Mouse (Mus musculus) spleen, adult 2 months (tissue): ENCODE data around the gene Lhx4. TPM values are rescaled to one million over a fixed set of nuclear protein-coding genes. Genes with fewer than 3 reads are reported as not detected.

ENCODE experiments used
- DNase-seq, 2 experiments: peaks; one replicate each; pipeline versions ENCODE4 v3.0.0 to v3.0.0-alpha.2; 2012 to 2021; ENCODE audit warnings: low spot score in 2 of 2, low read depth in 1 of 2
- H3K27ac ChIP-seq: fragments of 200-500 bp; 2 replicates; pipeline ENCODE4 v1.5.1; 2012; ENCODE audit warnings: low read length, inconsistent platforms; ENCODE audit not compliant: insufficient read depth
- H3K27me3 ChIP-seq: fragments of 200-500 bp; 2 replicates; pipeline ENCODE4 v1.6.1; 2012; ENCODE audit warnings: mild to moderate bottlenecking, moderate library complexity, low read length, inconsistent platforms; ENCODE audit not compliant: control insufficient read depth, insufficient read depth
- H3K36me3 ChIP-seq: fragments of 200-500 bp; 2 replicates; pipeline ENCODE4 v1.6.1; 2012; ENCODE audit warnings: mild to moderate bottlenecking, low read length, inconsistent platforms; ENCODE audit not compliant: control insufficient read depth, insufficient read depth
- H3K4me1 ChIP-seq: fragments of 200-500 bp; 2 replicates; pipeline ENCODE4 v1.6.1; 2011; ENCODE audit warnings: inconsistent platforms; ENCODE audit not compliant: control insufficient read depth, insufficient read depth, insufficient read length
- H3K4me3 ChIP-seq: fragments of 200-500 bp; 2 replicates; pipeline ENCODE4 v1.5.1; 2011; ENCODE audit warnings: mild to moderate bottlenecking, inconsistent platforms; ENCODE audit not compliant: insufficient read depth, insufficient read length; ENCODE audit errors: extremely low read depth
- CTCF ChIP-seq: fragments of 200-500 bp; IDR thresholded peaks from 2 replicates; pipeline ENCODE4 v1.5.1; 2011; ENCODE audit warnings: mild to moderate bottlenecking, inconsistent platforms; ENCODE audit not compliant: insufficient read depth, insufficient read length, insufficient replicate concordance; ENCODE audit errors: extremely low read depth
- POLR2A ChIP-seq: fragments of 200-500 bp; IDR thresholded peaks from 2 replicates; pipeline ENCODE4 v1.6.1; 2011; ENCODE audit warnings: low read depth, low read length, inconsistent platforms
- WGBS: fragments of 180-500 bp; shearing (Covaris S2); methylation state at CpG from one replicate; pipeline ENCODE4 v1.1.7; 2018; 5-methylcytosine and 5-hydroxymethylcytosine counted together
- polyA plus RNA-seq: library from polyadenylated mRNA; depleted of rRNA; stranded (reverse); fragments of >200 nt; gene quantifications from 2 replicates; pipeline ENCODE4 v1.2.3, GENCODE M21; 2012

Lhx4 gene
- polyA plus RNA-seq, 1 experiment: not detected

- no peaks in the 10 kb centered on the region for H3K4me1 ChIP-seq
- H3K4me3 ChIP-seq: no peak overlapping the region
- H3K27ac ChIP-seq: no peak overlapping the region
- WGBS: 87% methylated on average over 4 of the region's 4 CpGs
- no peak for TF ChIP-seq POLR2A
- no peak for TF ChIP-seq CTCF
- no peak for DNase-seq
- no peaks in the 10 kb centered on the region for H3K27me3 ChIP-seq
- no peaks in the 10 kb centered on the region for H3K36me3 ChIP-seq
Observed at GRCm38 (mm10) chr1:155689141-155689540, 62.3 kb downstream of the Lhx4 start.

- TF ChIP-seq CTCF (no peak), POLR2A (no peak)
- no peak for DNase-seq
- WGBS: 96% methylated on average over 15 of the region's 15 CpGs
Observed at GRCm38 (mm10) chr1:155686816-155687215, 64.7 kb downstream of the Lhx4 start.

GRCm38 (mm10) chr1:155681116-155681799, 70.2 kb downstream of the Lhx4 start:
- no peaks in the 10 kb centered on the region for H3K4me1 ChIP-seq
- H3K36me3 ChIP-seq: no peaks in the 10 kb centered on the region
- H3K27me3 ChIP-seq: no peaks in the 10 kb centered on the region
- no peak for DNase-seq
- TF ChIP-seq POLR2A: no peak
- H3K4me3 ChIP-seq: no peak overlapping the region
- H3K27ac ChIP-seq: no peak overlapping the region
- 86% methylated on average over 10 of the region's 10 CpGs for WGBS

More at GRCm38 (mm10) chr1:155686816-155687215, 64.7 kb downstream of the Lhx4 start:
- H3K4me3 ChIP-seq: no peak overlapping the region
- H3K36me3 ChIP-seq: no peaks in the 10 kb centered on the region
- no peak overlapping the region for H3K27ac ChIP-seq
- H3K27me3 ChIP-seq: no peaks in the 10 kb centered on the region
- H3K4me1 ChIP-seq: no peaks in the 10 kb centered on the region

GRCm38 (mm10) chr1:155675570-155675969, 75.9 kb downstream of the Lhx4 start:
- H3K4me3 ChIP-seq: no peak overlapping the region
- no peaks in the 10 kb centered on the region for H3K36me3 ChIP-seq
- TF ChIP-seq CTCF: no peak
- TF ChIP-seq POLR2A: no peak
- no peaks in the 10 kb centered on the region for H3K27me3 ChIP-seq
- no peak overlapping the region for H3K27ac ChIP-seq
- WGBS: 93% methylated on average over 6 of the region's 6 CpGs
- no peak for DNase-seq
- H3K4me1 ChIP-seq: no peaks in the 10 kb centered on the region

- Histone ChIP-seq H3K4me1 (no peaks in the 10 kb centered on the region), H3K4me3 (no peak overlapping the region), H3K27ac (no peak overlapping the region), H3K27me3 (no peaks in the 10 kb centered on the region), H3K36me3 (no peaks in the 10 kb centered on the region)
- DNase-seq: no peak
- no peak for TF ChIP-seq CTCF
- TF ChIP-seq POLR2A: no peak
- WGBS: 81% methylated on average over 5 of the region's 5 CpGs
Observed at GRCm38 (mm10) chr1:155663994-155664393, 87.5 kb downstream of the Lhx4 start.

- no peak overlapping the region for H3K27ac ChIP-seq
- H3K36me3 ChIP-seq: no peaks in the 10 kb centered on the region
- no peak for DNase-seq
- H3K27me3 ChIP-seq: no peaks in the 10 kb centered on the region
- H3K4me1 ChIP-seq: no peaks in the 10 kb centered on the region
- H3K4me3 ChIP-seq: no peak overlapping the region
- TF ChIP-seq CTCF: no peak
- no peak for TF ChIP-seq POLR2A
- 91% methylated on average over 5 of the region's 5 CpGs for WGBS
Observed at GRCm38 (mm10) chr1:155656321-155656720, 95.2 kb downstream of the Lhx4 start.

- no peak for DNase-seq
- Histone ChIP-seq H3K4me1 (no peaks in the 10 kb centered on the region), H3K27me3 (no peaks in the 10 kb centered on the region), H3K36me3 (no peaks in the 10 kb centered on the region), H3K4me3 (no peak overlapping the region), H3K27ac (no peak overlapping the region)
- TF ChIP-seq POLR2A (no peak), CTCF (no peak)
- WGBS: 94% methylated on average over 3 of the region's 3 CpGs
Observed at GRCm38 (mm10) chr1:155654961-155655360, 96.5 kb downstream of the Lhx4 start.
